Mouse (Mus musculus): ENCODE measurements around the gene Scube1.

- TF ChIP-seq POLR2A (IDR thresholded peaks at IDR 0.05; ENCODE audit: low read depth, low read length) (no peak), CTCF (IDR thresholded peaks at IDR 0.05; ENCODE audit: borderline replicate concordance, insufficient read depth, low read length) (no peak)
Measured at GRCm38 (mm10) chr15:83725556-83726200, 857 bp upstream of the Scube1 start.

All from embryonic fibroblast, embryonic 13.5 days (primary cell).